Mouse (Mus musculus): ENCODE measurements around the gene Tanc1. TPM values are rescaled to one million over a fixed set of nuclear protein-coding genes. Genes with fewer than 3 reads are reported as not detected.
"Not testable (repeated sequence)": the region's sequence is repeated elsewhere in the genome, so short reads cannot be mapped to it uniquely, and the experiment has no call there.

Tanc1 gene
- 10 to 100 TPM; 16.4 to 21.1 TPM for total RNA-seq (2021)
- long read RNA-seq, experiment 1, partial matches to known transcripts = 1 of 7 reads
- long read RNA-seq, experiment 1, other reads (novel, unspliced or antisense) = 3 of 7 reads
- long read RNA-seq, experiment 2, full-length matches to known transcripts = 1 of 1 reads
- long read RNA-seq, experiment 2, partial matches to known transcripts = 0 of 1 reads
- long read RNA-seq, experiment 2, other reads (novel, unspliced or antisense) = 0 of 1 reads

DNA sequence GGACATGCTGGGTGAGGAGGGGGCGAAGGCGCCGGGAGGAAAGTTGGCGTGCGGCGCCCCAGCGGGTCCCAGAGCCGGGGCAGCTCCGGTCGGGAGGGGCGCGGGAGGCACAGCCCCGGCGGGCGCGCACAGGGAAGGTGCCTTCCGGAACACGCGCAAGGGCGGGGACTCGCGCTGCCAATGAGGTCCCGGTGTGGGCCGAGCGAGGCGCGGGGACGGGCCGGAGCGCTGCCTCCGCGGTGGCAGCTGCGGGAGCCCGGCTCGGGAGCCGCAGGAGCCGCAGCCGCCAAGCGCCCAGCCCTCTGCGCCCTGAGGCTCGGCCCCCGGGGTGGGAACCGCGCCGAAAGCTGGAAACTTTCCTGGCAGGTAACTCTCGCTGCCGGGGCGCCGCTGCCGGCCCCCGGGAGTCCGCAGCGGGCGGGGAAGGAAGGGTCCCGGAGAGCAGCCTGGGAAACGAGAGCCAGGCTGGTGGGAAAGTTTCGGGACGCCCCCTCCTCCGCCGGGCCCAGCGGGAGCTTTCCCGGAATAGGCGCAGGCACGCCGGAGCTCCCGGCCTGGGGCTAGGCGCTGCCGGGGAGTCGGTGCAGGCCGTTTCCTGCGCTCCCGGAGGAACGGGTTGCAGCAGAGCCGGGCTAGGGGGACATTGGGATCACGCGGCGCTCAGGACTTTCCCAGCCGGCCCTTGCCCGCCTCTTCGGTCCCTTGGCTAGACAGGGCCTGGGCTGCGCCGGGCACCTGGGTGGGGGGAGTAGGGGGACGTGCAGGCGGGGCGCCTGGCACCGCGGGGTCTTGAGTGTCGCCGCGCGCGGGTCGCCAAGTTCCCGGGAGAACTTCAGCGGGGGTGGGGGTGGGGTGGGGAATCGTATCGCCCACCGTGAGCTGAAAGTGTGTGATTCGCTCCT, at the start of gene Tanc1:
TSS of gene Tanc1 (plus strand) at position 212 of the 902 bp plus-strand sequence.
- peak; percentile 95 to 97 for DNase-seq

GRCm38 (mm10) chr2:59562215-59562614, 49.6 kb upstream of the Tanc1 start:
- DNase-seq = no peak

DNA sequence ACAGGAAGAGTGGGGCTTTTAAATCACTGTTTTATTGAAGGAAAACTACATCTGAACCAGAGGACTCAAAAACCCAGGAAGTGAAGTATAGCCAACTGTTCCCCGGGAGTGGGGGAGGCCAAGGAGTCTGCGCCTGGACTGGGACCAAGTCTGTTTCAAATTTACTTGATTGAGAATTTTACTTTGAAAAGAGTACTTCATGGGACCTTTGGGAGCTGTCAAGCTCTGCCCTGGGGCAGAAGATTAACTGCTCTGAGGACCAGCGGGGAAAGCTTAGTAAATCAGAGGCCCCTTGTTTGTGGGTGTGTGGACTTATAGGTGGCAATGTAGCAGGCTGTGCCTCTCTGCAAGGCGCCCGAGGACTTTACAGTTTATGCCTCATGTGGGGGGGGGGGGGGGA, 49.1 kb upstream of the Tanc1 start:
- peak; percentile 4 to 15 for DNase-seq

DNA sequence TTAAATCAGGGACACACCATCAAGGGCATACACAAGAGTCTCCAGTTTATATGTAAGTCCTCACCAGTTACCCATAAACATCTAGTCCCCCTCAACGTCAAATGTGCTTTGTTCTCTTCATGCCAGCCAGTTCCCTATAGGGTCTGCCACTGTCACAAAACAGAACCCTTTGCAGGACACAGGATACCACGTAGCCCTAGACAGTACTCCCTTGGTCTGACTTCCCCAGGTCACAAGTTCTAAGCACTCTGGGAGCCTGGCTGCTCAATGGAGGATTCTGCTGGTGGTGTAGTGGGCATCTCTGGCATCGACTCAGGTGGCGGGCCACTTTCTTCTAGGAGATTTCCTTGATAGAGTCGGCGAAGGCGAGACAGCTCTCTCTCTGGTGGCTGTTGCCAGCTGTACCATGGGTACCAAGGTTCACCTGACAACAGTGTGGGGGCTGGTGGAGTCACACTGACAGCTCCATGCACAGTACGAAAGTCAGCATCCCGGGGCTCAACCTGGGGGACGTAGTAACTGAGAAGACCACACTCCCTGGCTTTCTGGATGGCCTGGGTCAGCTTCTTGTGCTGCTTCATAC, 47.7 kb upstream of the Tanc1 start:
- not testable (repeated sequence) for DNase-seq

GRCm38 (mm10) chr2:59564947-59565346, 46.9 kb upstream of the Tanc1 start:
- DNase-seq = no peak

- DNase-seq = no peak
Measured at GRCm38 (mm10) chr2:59580939-59581338, 30.9 kb upstream of the Tanc1 start.

DNA sequence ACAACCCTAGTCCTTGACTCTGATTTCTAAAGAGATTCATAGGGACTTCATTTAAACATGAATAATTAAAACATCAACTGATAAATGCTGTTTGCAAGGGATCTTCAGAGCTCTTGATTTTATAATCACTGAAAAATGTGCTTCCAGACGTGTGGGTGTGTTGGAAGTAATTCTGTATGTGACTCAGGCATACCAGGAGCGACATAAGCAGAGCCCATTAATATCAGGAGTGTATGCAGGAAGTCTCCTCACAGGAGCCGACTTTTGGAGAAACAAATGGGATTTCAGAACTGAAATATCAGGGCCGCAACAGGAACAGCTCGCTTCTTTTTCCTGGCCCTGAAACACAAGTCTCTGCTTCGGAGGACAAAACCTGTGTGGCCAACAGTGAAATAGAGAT, 27.9 kb upstream of the Tanc1 start:
- no peak for DNase-seq

DNA sequence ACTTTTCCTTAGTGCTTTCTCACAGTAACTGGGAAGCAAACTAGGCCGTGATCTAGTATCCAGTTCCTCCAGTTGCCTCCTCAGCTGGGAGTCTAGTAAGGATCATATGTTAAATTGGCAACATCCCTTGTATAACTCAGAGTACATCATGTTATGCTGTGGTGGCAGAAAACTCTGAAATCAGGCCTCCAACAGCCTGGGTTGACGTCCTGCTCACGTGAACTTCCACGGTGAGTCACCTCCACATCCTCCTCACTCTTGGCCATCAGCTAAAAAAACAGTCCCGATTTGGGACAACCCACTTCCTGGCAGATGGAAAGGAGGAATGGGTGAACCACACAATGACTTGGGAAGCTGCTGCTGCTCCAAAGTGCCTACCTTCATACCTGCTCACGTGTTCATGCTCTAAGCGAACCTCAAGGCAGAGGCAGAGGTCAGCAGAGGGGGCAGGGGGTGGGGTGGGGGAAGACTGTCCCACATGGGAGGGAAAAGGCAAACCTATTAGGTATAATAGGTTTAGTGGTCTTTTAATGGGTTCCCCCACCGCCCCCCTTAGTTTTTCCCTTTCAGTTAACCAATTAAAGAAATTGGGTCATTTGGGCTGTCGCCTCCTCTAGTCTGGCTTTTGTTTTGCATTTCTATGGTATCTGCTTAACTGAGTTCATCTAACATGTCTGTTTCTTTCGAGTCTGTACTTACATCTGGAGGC, 24.3 kb upstream of the Tanc1 start:
- DNase-seq = no peak

DNA sequence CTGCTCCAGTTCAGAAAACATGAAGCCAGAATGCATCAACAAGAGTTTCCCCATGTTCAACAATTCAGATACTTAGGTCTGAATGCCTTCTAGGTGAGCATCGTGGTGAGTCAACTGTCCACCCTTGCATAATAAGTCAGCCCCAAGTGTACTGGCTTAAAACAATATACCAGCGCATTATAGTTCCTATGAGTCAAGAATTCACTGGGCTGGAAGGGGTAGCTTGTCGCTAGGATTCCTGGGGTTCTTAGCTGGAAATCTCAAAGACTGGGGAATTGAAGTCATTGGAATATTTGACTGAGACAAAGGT, 23.8 kb upstream of the Tanc1 start:
- DNase-seq = no peak

GRCm38 (mm10) chr2:59593341-59593902, 18.4 kb upstream of the Tanc1 start:
- DNase-seq = no peak

DNA sequence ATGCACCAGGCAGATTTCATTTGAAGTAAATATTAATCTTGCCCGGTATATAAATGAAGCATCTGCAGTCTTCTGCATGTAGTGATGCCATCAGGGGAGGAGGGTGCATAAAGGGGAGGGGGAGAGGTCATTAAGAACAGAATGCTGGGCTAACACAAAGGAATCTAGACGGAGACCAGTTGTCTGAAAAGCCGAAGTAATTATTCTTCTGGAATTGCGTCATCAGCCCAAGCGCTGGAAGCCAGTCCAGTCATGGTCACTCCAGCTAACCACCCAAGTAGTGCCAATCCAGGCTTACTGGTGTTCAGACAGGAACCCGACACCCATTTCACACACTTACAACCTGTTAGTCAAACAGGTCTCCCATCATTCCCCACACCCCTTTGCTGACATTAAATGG, 17.7 kb upstream of the Tanc1 start:
- DNase-seq = peak; percentile 4 to 17

DNA sequence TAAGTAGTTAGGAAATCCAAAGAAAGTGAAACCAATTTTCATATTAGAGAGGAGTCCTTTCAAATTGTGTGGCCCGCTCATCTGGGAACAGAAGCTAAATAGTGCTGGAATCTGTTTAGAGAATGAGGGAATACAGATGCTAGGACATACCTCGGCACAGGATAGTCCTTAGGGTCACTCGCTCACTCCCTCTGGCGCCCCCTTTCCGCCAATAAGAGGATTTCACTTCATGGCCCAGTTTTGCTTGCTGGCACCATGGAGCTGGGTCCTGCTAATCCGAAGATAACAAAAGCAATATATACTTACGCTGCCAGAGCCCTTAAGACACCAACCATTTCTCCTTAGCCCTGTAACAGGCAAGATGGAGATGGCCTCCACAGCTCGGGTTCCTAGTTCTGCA, 15.3 kb upstream of the Tanc1 start:
- DNase-seq = no peak

DNA sequence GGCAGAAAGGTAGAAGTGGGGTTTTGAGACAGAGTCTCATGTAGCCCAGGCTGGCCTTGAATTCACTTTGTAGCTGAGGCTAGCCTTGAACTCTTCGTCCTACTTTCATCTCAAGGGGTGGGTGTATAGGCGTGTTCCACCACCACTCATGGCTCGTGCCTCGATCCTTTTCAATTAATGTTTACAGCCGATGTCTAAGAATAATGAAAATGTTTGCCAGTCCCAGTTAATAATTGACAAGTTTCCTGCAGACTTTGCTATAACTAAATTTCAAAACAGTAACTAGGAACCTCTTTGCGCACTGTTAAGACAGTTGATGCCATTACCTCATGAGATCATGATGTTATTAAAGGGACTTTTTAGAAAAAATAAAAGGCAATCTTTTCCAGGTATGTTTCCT, 13.6 kb upstream of the Tanc1 start:
- DNase-seq = no peak

- no peak for DNase-seq
Measured at GRCm38 (mm10) chr2:59598894-59599293, 12.9 kb upstream of the Tanc1 start.

DNA sequence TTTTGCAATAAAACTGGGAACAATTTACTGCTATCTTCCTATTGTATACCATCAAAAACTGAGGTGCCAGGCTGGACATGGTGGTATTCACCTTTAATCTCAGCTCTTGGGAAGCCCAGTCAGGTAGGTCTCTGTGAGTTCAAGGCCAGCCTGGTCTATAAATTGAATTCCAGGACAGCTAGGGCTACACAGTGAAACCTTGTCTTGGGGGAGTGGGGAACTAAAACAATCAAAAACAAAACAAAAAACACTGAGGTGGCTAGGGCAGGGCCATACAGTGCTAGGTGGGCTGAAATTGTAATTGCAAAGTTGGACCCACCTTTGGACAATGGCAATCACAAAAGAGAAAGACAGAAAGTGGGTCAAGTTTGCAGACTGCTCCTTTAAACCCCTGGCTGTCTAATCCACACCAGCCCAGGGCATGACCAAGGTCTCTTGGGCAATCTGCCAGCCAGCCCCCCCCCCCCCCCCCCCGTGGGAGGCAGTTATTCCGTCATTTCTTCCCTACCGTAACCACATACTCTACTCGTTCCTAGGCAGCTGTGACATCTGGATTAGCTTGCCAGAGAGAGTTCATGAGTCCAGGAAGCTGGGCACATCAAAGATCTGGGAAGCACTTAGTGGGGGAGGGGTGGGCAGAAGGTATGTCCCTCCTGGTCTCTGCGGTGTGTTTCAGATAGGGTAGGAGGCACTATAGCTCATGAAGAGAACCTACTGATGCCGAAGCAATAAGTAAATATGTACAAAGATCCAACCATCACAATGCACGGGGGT, 12.3 kb upstream of the Tanc1 start:
- peak in 1 of 2 experiments; percentile 52 for DNase-seq

DNA sequence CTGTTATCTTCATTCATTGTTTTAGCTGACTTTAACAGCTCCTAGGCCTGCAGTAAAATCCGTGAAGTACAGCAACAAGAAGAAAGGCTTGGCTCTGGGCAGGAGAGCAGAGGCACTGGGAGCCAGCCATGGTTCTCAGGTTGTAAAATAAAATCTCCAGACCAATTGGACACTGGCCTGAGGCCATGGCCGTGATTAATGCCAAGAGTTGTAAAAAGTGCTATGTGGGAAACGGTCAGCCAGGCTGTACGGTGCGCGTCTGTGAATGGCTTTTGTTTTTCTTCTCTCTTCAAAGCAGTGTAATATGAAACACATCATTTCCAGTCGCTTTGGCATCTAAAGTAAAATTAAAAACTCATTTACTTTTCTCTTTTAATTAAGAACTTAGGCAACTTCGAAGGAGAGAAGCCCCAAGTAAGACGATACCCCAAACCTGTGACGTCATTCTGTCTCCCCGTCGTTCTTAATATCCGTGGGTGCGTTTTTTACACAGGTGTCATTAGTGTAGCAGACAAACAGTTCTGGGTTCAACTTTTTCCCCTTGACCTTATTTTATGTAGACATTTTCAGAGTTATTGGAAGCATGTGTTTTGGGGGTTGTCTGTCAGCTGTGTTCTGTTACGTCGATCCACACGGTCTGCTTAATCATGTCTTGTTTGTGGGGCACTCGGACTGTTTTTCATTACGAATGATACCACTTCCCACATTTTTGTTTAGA, 11.6 kb upstream of the Tanc1 start:
- DNase-seq = peak; percentile 68 to 72

- DNase-seq = no peak
Measured at GRCm38 (mm10) chr2:59600980-59601379, 10.9 kb upstream of the Tanc1 start.

DNA sequence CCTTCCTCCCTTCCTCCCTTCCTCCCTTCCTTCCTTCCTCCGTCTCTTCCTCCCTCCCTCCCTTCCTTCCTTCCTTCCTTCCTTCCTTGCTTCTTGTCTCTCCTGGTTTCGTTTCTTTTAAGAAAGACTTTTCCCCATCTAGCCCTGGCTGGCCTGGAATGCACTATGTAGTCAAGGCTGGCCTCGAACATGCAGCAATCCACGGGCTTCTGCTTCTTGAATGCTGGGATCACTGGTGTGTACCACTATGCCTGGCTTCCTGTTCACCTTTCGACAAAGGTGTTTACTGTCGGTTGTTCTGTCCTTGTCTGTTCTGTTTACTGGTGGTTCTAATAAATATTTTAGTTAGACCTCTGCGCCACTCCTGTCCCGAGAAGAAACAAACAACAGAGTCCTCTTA, 10.4 kb upstream of the Tanc1 start:
- no peak for DNase-seq

- DNase-seq = no peak
Measured at GRCm38 (mm10) chr2:59608958-59609357, 2.9 kb upstream of the Tanc1 start.

DNA sequence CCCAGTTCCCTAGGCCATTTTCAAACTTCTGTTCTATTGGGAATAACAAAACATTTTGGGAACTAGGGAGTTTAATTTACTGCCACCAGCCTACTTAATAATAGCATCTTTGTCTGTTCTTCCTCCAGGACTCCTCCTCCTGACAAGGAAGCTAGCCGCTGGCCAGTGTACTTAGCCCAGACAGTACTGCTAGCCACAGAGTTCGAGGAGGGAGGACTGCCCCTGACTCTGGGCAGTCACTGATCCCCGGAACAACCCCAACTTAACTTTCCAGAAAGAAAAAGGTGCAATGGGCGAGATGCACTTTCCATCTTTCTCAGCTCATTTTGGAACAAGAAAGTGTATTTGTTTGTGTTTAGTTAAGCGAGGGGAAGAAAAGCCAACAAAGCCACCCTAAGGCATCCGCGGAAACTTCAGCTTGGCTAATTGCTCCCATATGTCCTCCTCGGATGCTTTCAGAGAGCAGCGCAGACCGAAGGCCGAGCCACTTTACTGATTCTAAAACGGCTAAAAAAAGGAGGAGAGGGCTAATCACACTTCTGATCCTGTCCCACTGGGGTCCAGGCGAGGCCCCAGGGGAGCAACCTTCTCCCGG, 529 bp upstream of the Tanc1 start:
- no peak for DNase-seq

All from adrenal gland, postnatal 36 days (tissue).